Mouse (Mus musculus) liver, embryonic 13.5 days (tissue): ENCODE results near the gene Txk. TPM values are rescaled to one million over a fixed set of nuclear protein-coding genes. Genes with fewer than 3 reads are reported as not detected.
A peak's percentile ranks its signal among the peaks of the same experiment; 100 is the strongest.

Experiments
- ATAC-seq: fragments of 200-750 bp; cut with Nextera tagmentation; 2 replicates; pipeline ENCODE4 v1.8.0; 2017; ENCODE audit warnings: low read depth, mild to moderate bottlenecking, moderate number of reproducible peaks, moderate library complexity
- DNase-seq: peaks from one replicate; pipeline ENCODE4 v3.0.0; 2022
- H3K27ac ChIP-seq: fragments of 300-500 bp; sonication (generic); 2 replicates; pipeline ENCODE4 v1.5.1; 2015; ENCODE audit warnings: moderate library complexity, mild to moderate bottlenecking, inconsistent platforms
- H3K27me3 ChIP-seq: fragments of 300-500 bp; sonication (generic); 2 replicates; pipeline ENCODE4 v1.6.1; 2015; ENCODE audit warnings: mild to moderate bottlenecking, inconsistent platforms
- H3K36me3 ChIP-seq: fragments of 300-500 bp; sonication (generic); 2 replicates; pipeline ENCODE4 v1.6.1; 2015; ENCODE audit warnings: mild to moderate bottlenecking, inconsistent platforms
- H3K4me1 ChIP-seq: fragments of 300-500 bp; sonication (generic); replicated peaks from 2 replicates; pipeline ENCODE4 v1.6.1; 2015; ENCODE audit warnings: inconsistent platforms
- H3K4me2 ChIP-seq: fragments of 300-500 bp; sonication (generic); 2 replicates; pipeline ENCODE4 v1.6.1; 2015; ENCODE audit warnings: inconsistent platforms, mild to moderate bottlenecking, moderate library complexity
- H3K4me3 ChIP-seq: fragments of 300-500 bp; sonication (generic); replicated peaks from 2 replicates; pipeline ENCODE4 v1.5.1; 2015; ENCODE audit warnings: mild to moderate bottlenecking, inconsistent platforms
- H3K9ac ChIP-seq: fragments of 300-500 bp; sonication (generic); 2 replicates; pipeline ENCODE4 v1.6.1; 2015; ENCODE audit warnings: mild to moderate bottlenecking, inconsistent platforms
- H3K9me3 ChIP-seq: fragments of 300-500 bp; sonication (generic); replicated peaks from 2 replicates; pipeline ENCODE4 v1.6.1; 2016; ENCODE audit warnings: inconsistent platforms
- WGBS: fragments of 180-500 bp; shearing (Covaris S2); methylation state at CpG from one replicate; pipeline ENCODE4 v1.1.7; 2015; ENCODE audit not compliant: insufficient replicate concordance; 5-methylcytosine and 5-hydroxymethylcytosine counted together
- polyA plus RNA-seq: library from polyadenylated mRNA; unstranded; fragments of >200 nt; fragmentation: Nextera tagmentation; extraction: Ambion mirVana; gene quantifications from 2 replicates; pipeline ENCODE4 v1.2.1, GENCODE M21; 2015

Txk gene
- polyA plus RNA-seq, 1 experiment from 2014 or later, result not detected

GRCm38 (mm10) chr5:72776127-72776526 lies 23.6 kb upstream of the Txk start:
- DNase-seq, result no peak
- no peak for ATAC-seq

GRCm38 (mm10) chr5:72769841-72770240 lies 17.3 kb upstream of the Txk start:
- H3K4me1 ChIP-seq, result no peaks in the 10 kb centered on the region
- no peak overlapping the region for H3K27ac ChIP-seq
- no peak overlapping the region for H3K4me3 ChIP-seq
- H3K4me2 ChIP-seq, result no peak overlapping the region
- no peak overlapping the region for H3K9ac ChIP-seq
- H3K36me3 ChIP-seq, result no peaks in the 10 kb centered on the region
- no peak for ATAC-seq
- 66% methylated on average over 6 of the region's 6 CpGs for WGBS
- no peak for DNase-seq
- H3K27me3 ChIP-seq, result no peaks in the 10 kb centered on the region
- no peaks in the 10 kb centered on the region for H3K9me3 ChIP-seq

More at GRCm38 (mm10) chr5:72776127-72776526, 23.6 kb upstream of the Txk start:
- H3K4me3 ChIP-seq, result no peak overlapping the region
- no peaks in the 10 kb centered on the region for H3K36me3 ChIP-seq
- no peak overlapping the region for H3K9ac ChIP-seq
- H3K27me3 ChIP-seq, result no peaks in the 10 kb centered on the region
- no peaks in the 10 kb centered on the region for H3K4me1 ChIP-seq
- no peaks in the 10 kb centered on the region for H3K9me3 ChIP-seq
- H3K4me2 ChIP-seq, result no peak overlapping the region
- 37% methylated on average over 2 of the region's 2 CpGs for WGBS
- H3K27ac ChIP-seq, result no peak overlapping the region

- Histone ChIP-seq H3K4me1 (peaks cover 15% of the 10 kb centered on the region), H3K9ac (no peak overlapping the region), H3K9me3 (no peaks in the 10 kb centered on the region), H3K4me3 (no peak overlapping the region), H3K4me2 (no peak overlapping the region), H3K27me3 (no peaks in the 10 kb centered on the region), H3K36me3 (0 out of 2 replicates have a peak, but pooled peaks cover 2% of the 10 kb centered on the region), H3K27ac (no peak overlapping the region)
- no peak for ATAC-seq
- DNase-seq, result no peak
- WGBS, result 63% methylated on average over 5 of the region's 5 CpGs
These were observed 11.0 kb upstream of the Txk start for GRCm38 (mm10) chr5:72763546-72763945.

- ATAC-seq, result no peak
- Histone ChIP-seq H3K4me2 (no peak overlapping the region), H3K36me3 (0 out of 2 replicates have a peak, but pooled peaks cover 2% of the 10 kb centered on the region), H3K4me3 (no peak overlapping the region), H3K27me3 (no peaks in the 10 kb centered on the region), H3K9me3 (no peaks in the 10 kb centered on the region), H3K27ac (no peak overlapping the region), H3K4me1 (peaks cover 18% of the 10 kb centered on the region), H3K9ac (no peak overlapping the region)
- WGBS, result 27% methylated on average over 3 of the region's 3 CpGs
- no peak for DNase-seq
These were observed 10.4 kb upstream of the Txk start for GRCm38 (mm10) chr5:72763025-72763424.

- WGBS, result 77% methylated on average over 5 of the region's 5 CpGs
These were observed 9.2 kb upstream of the Txk start for GRCm38 (mm10) chr5:72761758-72762157.

GRCm38 (mm10) chr5:72761237-72761636 lies 8.7 kb upstream of the Txk start:
- WGBS, result 71% methylated on average over 5 of the region's 5 CpGs
- Histone ChIP-seq H3K36me3 (0 out of 2 replicates have a peak, but pooled peaks cover 2% of the 10 kb centered on the region), H3K27me3 (no peaks in the 10 kb centered on the region), H3K4me2 (no peak overlapping the region), H3K4me3 (no peak overlapping the region), H3K9me3 (no peaks in the 10 kb centered on the region), H3K9ac (no peak overlapping the region), H3K4me1 (peaks cover 18% of the 10 kb centered on the region), H3K27ac (no peak overlapping the region)
- no peak for ATAC-seq
- DNase-seq, result no peak

More at GRCm38 (mm10) chr5:72761758-72762157, 9.2 kb upstream of the Txk start:
- no peak overlapping the region for H3K4me3 ChIP-seq
- H3K4me2 ChIP-seq, result no peak overlapping the region
- H3K9me3 ChIP-seq, result no peaks in the 10 kb centered on the region
- no peak for DNase-seq
- no peak for ATAC-seq
- H3K36me3 ChIP-seq, result 0 out of 2 replicates have a peak, but pooled peaks cover 2% of the 10 kb centered on the region
- no peaks in the 10 kb centered on the region for H3K27me3 ChIP-seq
- no peak overlapping the region for H3K27ac ChIP-seq
- peaks cover 18% of the 10 kb centered on the region for H3K4me1 ChIP-seq
- H3K9ac ChIP-seq, result no peak overlapping the region

- Histone ChIP-seq H3K9me3 (no peaks in the 10 kb centered on the region), H3K4me1 (peaks cover 18% of the 10 kb centered on the region), H3K27ac (no peak overlapping the region), H3K4me3 (no peak overlapping the region), H3K27me3 (no peaks in the 10 kb centered on the region), H3K36me3 (0 out of 2 replicates have a peak, but pooled peaks cover 2% of the 10 kb centered on the region), H3K4me2 (0 out of 2 replicates have a peak overlapping the region, but pooled peaks have one; percentile 10), H3K9ac (no peak overlapping the region)
- WGBS, result 29% methylated on average over 13 of the region's 13 CpGs
- ATAC-seq (peak; percentile 47; the same call in 1 of the 2 replicates), DNase-seq (no peak)
These were observed 6.6 kb upstream of the Txk start for GRCm38 (mm10) chr5:72758925-72759924.

GRCm38 (mm10) chr5:72757155-72757773 lies 4.7 kb upstream of the Txk start:
- ATAC-seq (no peak), DNase-seq (no peak)
- H3K27ac ChIP-seq, result no peak overlapping the region

GRCm38 (mm10) chr5:72755941-72756340 lies 3.4 kb upstream of the Txk start:
- H3K4me3 ChIP-seq, result no peak overlapping the region
- H3K36me3 ChIP-seq, result no peaks in the 10 kb centered on the region
- no peak overlapping the region for H3K4me2 ChIP-seq
- H3K9ac ChIP-seq, result no peak overlapping the region
- DNase-seq (no peak), ATAC-seq (no peak)
- no peaks in the 10 kb centered on the region for H3K9me3 ChIP-seq
- H3K27ac ChIP-seq, result no peak overlapping the region
- peaks cover 11% of the 10 kb centered on the region for H3K4me1 ChIP-seq
- no peaks in the 10 kb centered on the region for H3K27me3 ChIP-seq
- 77% methylated on average over 8 of the region's 8 CpGs for WGBS

More at GRCm38 (mm10) chr5:72757155-72757773, 4.7 kb upstream of the Txk start:
- H3K9me3 ChIP-seq, result no peaks in the 10 kb centered on the region
- no peaks in the 10 kb centered on the region for H3K27me3 ChIP-seq
- H3K36me3 ChIP-seq, result no peaks in the 10 kb centered on the region
- no peak overlapping the region for H3K9ac ChIP-seq
- peaks cover 11% of the 10 kb centered on the region for H3K4me1 ChIP-seq
- WGBS, result 75% methylated on average over 18 of the region's 18 CpGs
- H3K4me2 ChIP-seq, result no peak overlapping the region
- no peak overlapping the region for H3K4me3 ChIP-seq

- no peak overlapping the region for H3K27ac ChIP-seq
- H3K36me3 ChIP-seq, result no peaks in the 10 kb centered on the region
- DNase-seq, result no peak
- no peak overlapping the region for H3K9ac ChIP-seq
- WGBS, result 77% methylated on average over 2 of the region's 2 CpGs
- ATAC-seq, result no peak
- peaks cover 11% of the 10 kb centered on the region for H3K4me1 ChIP-seq
- H3K4me3 ChIP-seq, result no peak overlapping the region
- no peak overlapping the region for H3K4me2 ChIP-seq
- no peaks in the 10 kb centered on the region for H3K9me3 ChIP-seq
- no peaks in the 10 kb centered on the region for H3K27me3 ChIP-seq
These were observed 2.5 kb upstream of the Txk start for GRCm38 (mm10) chr5:72755035-72755434.

GRCm38 (mm10) chr5:72751056-72751758 lies 1.4 kb downstream of the Txk start:
- Histone ChIP-seq H3K36me3 (no peaks in the 10 kb centered on the region), H3K9me3 (no peaks in the 10 kb centered on the region), H3K9ac (no peak overlapping the region), H3K4me3 (no peak overlapping the region), H3K4me2 (no peak overlapping the region), H3K27me3 (no peaks in the 10 kb centered on the region), H3K27ac (no peak overlapping the region), H3K4me1 (peaks cover 9% of the 10 kb centered on the region)
- DNase-seq (no peak), ATAC-seq (no peak)
- whole genome bisulfite sequencing, result 71% methylated on average over 7 of the region's 7 CpGs
